Mouse (Mus musculus) CD4-positive, CD25-positive, alpha-beta regulatory T cell (primary cell): ENCODE measurements around the gene Pip4k2a. TPM values are rescaled to one million over a fixed set of nuclear protein-coding genes. Genes with fewer than 3 reads are reported as not detected.

Experiments
- polyA plus RNA-seq: library from polyadenylated mRNA; unstranded; fragments of 100-300 nt; shearing (Covaris generic); gene quantifications from one replicate; pipeline ENCODE4 v1.2.1, GENCODE M21; 2017

The Pip4k2a gene
- 112 TPM for polyA plus RNA-seq

GRCm38 (mm10) chr2:18998054-18998478 is at the start of gene Pip4k2a, which contains the start of gene 4930426L09Rik:
TSS of gene Pip4k2a (minus strand) at chr2:18998126.
TSS of gene 4930426L09Rik (plus strand) at chr2:18998343.

Other genes with a start within 250 kb of the Pip4k2a start
- gene 4930426L09Rik, start 217 bp upstream of the Pip4k2a start, polyA plus RNA-seq, result 1.0 TPM
- 3.2 TPM for gene Armc3, start 201.2 kb upstream of the Pip4k2a start, polyA plus RNA-seq